Mouse (Mus musculus): ENCODE results near the gene Mepce. TPM values are rescaled to one million over a fixed set of nuclear protein-coding genes. Genes with fewer than 3 reads are reported as not detected.
A peak's percentile ranks its signal among the peaks of the same experiment; 100 is the strongest.

Mepce gene
- total RNA-seq, 2 experiments from 2014 or later, result 33.0 to 33.7 TPM

- no peak for DNase-seq (ENCODE audit: low spot score in 2 of 2)
Observed at GRCm38 (mm10) chr5:137788946-137789531, 1.6 kb upstream of the Mepce start.

DNA sequence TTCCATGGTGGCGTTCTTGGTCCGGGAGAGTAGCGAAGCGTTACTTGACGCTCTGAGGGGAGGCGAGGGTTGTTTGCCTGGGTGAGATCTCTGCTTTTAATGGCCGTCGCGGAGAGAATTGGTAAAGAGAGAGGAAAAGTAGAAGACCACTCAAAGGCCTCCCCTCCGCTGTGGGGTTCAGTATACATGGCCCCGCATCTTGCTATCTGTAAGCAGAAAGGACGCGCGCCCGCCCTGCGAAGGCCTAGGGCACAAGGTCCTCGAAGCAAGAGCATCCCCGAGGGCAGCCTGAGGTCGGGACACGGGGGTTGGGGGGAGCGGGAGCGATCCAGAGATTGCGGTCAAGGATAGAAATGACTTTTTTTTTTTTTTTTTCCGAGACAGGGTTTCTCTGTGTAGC is 716 bp upstream of the Mepce start:
- DNase-seq (ENCODE audit: low spot score in 2 of 2), result no peak

- peak; percentile 99 to 100 for DNase-seq (ENCODE audit: low spot score in 2 of 2)
Observed at GRCm38 (mm10) chr5:137786109-137786942, 1.1 kb downstream of the Mepce start.

DNA sequence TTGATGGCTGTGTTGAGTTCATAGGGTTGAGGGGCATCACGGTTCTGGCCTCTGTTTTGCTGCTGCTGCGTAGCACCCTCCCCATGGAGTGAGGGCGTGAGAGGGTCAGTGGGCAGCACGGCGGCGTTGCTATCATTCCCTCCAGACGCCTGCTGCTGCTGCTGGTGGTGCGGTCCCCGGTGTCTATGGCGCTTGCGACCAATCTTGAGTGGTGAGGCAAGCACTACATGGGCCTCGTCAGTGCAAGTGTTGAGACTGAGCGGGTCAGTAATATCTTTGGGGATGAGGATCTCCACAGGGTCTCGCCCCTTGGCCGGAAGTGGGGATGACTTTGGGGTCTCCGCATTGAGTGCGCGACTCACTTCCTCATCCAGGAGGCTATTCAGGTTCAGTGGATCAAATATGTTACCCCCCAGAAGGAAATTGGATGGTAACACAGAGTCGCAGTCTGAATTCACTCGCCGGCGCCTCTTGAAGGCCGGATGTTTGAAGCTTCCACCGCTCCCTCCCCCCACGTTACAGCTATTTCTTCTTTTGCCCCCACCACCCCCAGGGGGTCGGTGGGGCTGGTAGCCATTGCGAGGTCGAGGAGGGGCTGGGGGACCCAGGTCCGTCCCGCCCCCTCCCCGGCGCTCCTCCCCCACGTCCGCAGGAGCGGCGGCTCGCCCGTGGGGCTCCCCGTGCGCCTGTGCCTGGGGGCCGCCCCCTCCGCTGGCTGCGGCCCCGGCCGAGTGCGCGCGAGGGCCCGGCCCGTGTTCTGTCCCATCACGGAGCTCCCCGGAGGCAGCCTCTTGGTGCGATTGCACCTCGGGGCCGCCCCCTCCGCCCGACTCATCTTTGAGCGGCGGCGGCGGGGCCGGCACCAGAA is 2.1 kb downstream of the Mepce start:
- peak in 1 of 2 experiments; percentile 52 for DNase-seq (ENCODE audit: low spot score in 2 of 2)

DNA sequence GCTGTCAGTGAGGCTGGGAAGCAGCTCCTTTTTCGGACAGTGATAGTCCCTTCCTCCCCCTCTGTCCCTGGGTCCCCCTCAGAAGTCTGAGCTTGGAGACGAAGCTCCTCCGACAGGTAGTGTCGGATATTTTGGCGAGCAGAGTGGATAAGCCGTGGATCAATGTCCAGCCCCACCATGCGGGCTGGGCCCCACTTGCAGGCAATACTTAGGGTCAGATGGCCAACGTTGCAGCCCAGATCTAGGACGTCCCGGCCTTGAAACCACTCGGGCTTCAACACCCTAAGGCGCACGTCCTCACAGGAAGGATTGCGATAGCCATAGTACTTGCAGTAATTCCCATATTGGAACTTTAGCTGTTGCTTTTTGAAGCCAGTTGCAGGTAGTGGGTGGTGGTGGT is 2.9 kb downstream of the Mepce start:
- no peak for DNase-seq (ENCODE audit: low spot score in 2 of 2)

GRCm38 (mm10) chr5:137783901-137784540 is 3.4 kb downstream of the Mepce start:
- no peak for DNase-seq (ENCODE audit: low spot score in 2 of 2)

- no peak for DNase-seq (ENCODE audit: low spot score in 2 of 2)
Observed at GRCm38 (mm10) chr5:137782776-137783522, 4.5 kb downstream of the Mepce start.

GRCm38 (mm10) chr5:137781661-137782060 is 5.8 kb downstream of the Mepce start:
- no peak for DNase-seq (ENCODE audit: low spot score in 2 of 2)

DNA sequence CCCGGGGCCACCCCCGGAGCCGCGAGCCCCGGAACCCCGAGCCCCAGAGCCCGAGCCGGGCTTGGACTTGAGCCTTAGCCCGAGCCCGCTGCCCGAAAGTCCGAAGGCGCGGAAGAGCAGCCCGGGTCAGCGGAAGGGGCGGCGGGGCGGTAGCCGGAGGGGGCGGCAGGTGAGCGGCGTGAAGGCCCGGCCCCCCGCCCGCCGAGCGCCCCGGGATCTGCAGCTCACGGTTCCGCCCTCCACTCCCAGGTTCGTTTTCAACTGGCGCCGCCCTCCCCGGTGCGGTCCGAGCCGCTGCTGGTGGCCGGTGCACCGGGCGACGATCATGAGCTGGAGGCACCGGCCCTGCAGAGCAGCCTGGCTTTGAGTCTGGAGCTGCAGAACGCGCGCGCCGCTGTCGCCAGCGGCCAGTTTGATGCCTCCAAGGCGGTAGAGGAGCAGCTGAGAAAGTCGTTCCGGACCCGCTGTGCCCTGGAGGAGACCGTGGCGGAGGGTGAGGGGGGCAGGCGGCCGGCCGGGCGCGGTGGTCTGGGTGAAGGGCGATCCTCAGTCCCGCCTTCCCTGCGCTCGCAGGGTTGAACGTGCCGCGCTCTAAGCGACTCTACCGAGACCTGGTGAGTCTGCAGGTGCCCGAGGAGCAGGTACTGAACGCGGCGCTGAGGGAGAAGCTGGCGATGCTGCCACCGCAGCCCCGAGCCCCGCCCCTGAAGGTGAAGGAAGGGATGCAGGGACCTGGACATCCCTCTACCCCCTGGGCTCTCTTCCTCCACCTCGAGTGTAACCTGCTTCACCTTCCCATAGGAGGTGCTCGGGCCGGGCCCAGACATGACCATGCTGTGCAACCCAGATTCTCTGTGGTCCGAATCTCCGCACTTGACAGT is 8.2 kb downstream of the Mepce start:
- DNase-seq (ENCODE audit: low spot score in 2 of 2), result peak in 1 of 2 experiments; percentile 47

- peak; percentile 97 to 99 for DNase-seq (ENCODE audit: low spot score in 2 of 2)
Observed at GRCm38 (mm10) chr5:137778635-137779034, 8.8 kb downstream of the Mepce start, which contains the start of gene Ppp1r35. TSS of gene Ppp1r35 (plus strand) at chr5:137778849.

GRCm38 (mm10) chr5:137777267-137777845 is 10.1 kb downstream of the Mepce start:
- no peak for DNase-seq (ENCODE audit: low spot score in 2 of 2)

DNA sequence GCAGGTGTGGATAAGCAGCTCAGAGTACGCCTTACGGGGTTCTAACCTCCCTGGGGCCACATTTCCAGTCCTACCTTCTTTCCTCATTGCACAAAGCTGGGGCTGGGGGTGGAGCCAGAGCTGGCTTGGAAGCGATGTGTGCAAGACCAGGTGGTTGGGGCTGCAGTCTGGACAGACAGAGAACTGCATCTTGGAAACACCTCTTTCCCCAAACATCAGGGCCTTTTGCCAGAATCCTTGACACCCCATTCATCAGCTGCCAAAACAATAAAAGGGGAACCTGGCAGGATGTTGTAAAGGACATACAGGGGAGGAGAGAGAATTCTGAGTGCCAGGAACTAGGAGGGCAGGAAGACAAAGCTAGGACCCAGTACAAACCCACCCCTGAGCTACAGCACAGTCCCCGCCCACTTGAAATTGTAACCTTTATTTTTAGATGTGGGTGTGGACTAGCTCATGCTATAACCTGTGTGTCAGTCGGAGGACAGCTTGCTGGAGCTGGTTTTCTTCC is 11.0 kb downstream of the Mepce start:
- DNase-seq (ENCODE audit: low spot score in 2 of 2), result no peak

DNA sequence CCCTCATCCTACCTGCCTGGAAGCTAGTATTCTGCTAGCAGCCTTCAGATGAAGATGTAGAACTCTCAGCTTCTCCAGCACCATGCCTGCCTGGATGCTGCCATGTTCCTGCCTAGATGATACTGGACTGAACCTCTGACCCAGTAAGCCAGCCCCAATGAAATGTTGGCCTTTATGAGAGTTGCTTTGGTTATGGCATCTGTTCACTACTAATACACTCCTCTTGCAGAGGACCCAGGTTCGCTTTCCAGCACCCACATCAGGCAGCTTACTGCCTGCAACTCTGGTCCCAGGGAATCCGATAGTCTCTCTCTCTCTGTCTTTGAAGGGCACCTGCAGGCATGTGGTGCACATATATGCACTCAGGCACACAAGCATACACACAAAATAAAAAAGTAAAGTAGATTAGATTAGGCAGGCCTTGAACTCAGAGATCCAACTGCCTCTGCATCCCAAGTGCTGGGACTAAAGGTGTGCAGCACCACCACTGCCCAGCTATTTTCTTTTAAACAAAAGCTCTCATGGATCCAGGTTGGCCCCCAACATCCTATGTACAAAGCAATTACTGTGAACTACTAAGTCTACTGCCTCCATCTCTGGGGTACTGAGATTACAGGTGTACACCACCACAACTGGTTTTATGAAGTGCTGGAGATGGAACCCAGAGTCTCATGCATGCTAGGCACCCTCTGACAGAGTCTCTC is 11.7 kb downstream of the Mepce start:
- no peak for DNase-seq (ENCODE audit: low spot score in 2 of 2)

DNA sequence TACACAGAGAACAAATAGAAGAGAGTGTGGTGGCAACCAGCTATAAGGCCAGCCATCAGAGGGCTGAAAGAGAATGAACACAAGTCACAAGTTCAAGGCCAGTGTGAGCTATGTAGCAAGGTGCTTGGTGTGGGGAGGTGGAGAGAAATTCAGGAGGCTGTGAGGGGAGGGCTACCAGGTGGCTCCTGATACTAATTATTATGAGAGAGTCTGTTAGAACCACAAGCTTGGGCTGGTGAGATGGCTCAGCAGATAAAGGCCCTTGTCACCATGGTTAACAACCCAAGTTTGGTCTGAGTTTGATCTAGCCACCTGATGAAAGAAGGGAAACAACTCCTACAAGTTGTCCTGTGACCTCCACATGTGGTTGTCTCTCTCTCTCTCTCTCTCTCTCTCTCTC is 14.7 kb downstream of the Mepce start:
- no peak for DNase-seq (ENCODE audit: low spot score in 2 of 2)

DNA sequence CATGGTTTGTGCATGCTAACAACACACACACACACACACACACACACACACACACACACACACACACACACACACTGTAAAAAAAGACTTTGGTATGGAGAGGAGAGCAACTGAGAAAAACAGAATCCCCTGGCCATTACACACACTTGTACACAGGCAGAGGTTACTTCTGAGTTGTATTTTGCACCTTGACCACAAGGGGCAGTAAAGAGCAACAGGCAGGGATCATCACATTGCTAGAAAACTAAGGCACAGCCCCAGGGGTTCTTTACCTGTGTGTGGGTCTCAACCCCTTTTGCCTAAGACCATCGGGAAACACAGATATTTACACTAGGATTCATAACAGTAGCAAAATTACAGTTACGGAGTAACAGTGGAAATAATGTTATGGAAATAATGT is 16.7 kb downstream of the Mepce start:
- DNase-seq (ENCODE audit: low spot score in 2 of 2), result no peak

- no peak for DNase-seq (ENCODE audit: low spot score in 2 of 2)
Observed at GRCm38 (mm10) chr5:137768475-137768874, 19.0 kb downstream of the Mepce start.

DNA sequence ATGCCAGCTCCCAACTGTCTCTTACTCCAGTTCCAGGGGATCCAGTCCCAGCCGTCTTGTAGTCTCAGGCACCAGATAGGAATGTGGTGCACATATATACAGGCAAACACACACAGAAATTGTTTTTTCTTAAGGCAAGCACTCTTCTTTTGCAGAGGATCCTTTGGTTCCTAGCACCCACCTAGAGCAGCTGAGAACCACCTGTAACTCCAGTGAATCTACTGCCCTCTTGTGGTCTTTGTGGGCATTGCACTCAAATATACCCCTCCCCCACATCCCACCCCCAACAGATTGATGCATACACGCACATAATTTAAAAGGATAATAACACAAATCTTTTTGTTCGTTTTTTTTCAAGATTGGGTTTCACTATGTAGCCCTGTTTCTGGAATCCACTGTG is 21.2 kb downstream of the Mepce start:
- no peak for DNase-seq (ENCODE audit: low spot score in 2 of 2)

GRCm38 (mm10) chr5:137764609-137765340 is 22.7 kb downstream of the Mepce start:
- DNase-seq (ENCODE audit: low spot score in 2 of 2), result no peak

All from layer of hippocampus, postnatal 10 days (tissue).